Mouse (Mus musculus) heart, postnatal 14 days (tissue): ENCODE data around the gene Chga. TPM values are rescaled to one million over a fixed set of nuclear protein-coding genes. Genes with fewer than 3 reads are reported as not detected.

Experiments used
- DNase-seq, 2 experiments: peaks; one replicate each; pipeline ENCODE4 v3.0.0; 2021 to 2022
- intact Hi-C: fragments of 180-260 bp; cut with DNase I; formaldehyde crosslinking; loops from one replicate; pipeline ENCODE4 v1.15.1; 2025
- total RNA-seq, 2 experiments: library from RNA; stranded (reverse); gene quantifications; 2 replicates each; pipeline ENCODE4 v1.2.3; 2021

Gene Chga
- total RNA-seq, 2 experiments from 2014 or later = 0.15 TPM; not detected in 1

GRCm38 (mm10) chr12:102555850-102556249 lies 1.1 kb downstream of the Chga start:
- intact Hi-C loops = no loop called here
- no peak for DNase-seq

GRCm38 (mm10) chr12:102557372-102557771 lies 2.6 kb downstream of the Chga start:
- intact Hi-C loops = no loop called here
- no peak for DNase-seq

DNA sequence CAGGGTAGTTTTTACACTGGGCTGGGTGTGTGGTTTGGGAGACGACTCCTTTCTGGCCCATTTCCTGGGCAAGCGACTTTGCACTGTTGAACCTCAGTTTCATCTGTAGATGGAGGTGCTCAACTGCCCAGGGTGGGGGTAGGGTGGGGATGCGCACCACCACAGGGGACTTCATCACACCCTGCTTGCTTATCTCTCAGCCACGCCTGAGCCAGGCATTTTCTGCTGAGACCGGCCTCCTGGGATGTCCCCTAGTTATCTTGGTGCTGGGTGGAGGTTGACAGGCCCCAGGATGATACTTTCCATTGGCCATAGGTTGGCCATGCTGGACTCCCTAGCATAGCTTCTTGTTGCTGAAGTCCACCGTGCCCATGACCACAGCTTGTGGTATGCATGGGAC lies 10.3 kb downstream of the Chga start:
- intact Hi-C loops = no loop called here
- DNase-seq = no peak

DNA sequence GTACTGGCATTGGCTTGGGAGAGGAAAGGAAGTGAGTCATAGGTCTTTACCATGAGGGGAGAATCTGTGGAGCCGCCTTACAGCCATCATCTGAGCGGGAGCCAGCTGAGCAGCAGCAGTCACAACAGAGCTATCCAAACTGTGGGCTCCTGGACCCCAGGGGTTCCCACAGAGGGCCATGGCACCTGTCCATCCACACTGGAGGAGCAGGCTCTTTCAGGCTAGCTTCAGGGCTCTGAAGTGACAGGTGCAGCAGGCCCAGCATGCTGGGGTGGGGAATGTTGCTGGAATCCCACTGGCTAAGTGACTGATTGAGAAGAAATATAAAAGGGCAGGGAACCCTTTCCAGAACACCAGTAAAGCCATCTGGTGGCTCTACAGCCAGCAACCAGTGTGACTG lies 12.2 kb downstream of the Chga start:
- DNase-seq = no peak
- intact Hi-C loops = no loop called here

GRCm38 (mm10) chr12:102568219-102568618 lies 13.4 kb downstream of the Chga start:
- no peak for DNase-seq
- intact Hi-C loops = no loop called here

GRCm38 (mm10) chr12:102570111-102570510 lies 15.3 kb downstream of the Chga start:
- intact Hi-C loops = no loop called here
- DNase-seq = no peak

GRCm38 (mm10) chr12:102570734-102571133 lies 16.0 kb downstream of the Chga start:
- no peak for DNase-seq
- intact Hi-C loops = no loop called here

- DNase-seq = no peak
- intact Hi-C loops = no loop called here
Measured at GRCm38 (mm10) chr12:102571666-102572065, 16.9 kb downstream of the Chga start.

GRCm38 (mm10) chr12:102573036-102573435 lies 18.3 kb downstream of the Chga start:
- intact Hi-C loops = no loop called here

GRCm38 (mm10) chr12:102575541-102576329 lies 21.0 kb downstream of the Chga start:
- DNase-seq = no peak
- intact Hi-C loops = no loop called here

More at GRCm38 (mm10) chr12:102573036-102573435, 18.3 kb downstream of the Chga start:
- no peak for DNase-seq

GRCm38 (mm10) chr12:102576659-102577398 lies 22.1 kb downstream of the Chga start:
- intact Hi-C loops = no loop called here

DNA sequence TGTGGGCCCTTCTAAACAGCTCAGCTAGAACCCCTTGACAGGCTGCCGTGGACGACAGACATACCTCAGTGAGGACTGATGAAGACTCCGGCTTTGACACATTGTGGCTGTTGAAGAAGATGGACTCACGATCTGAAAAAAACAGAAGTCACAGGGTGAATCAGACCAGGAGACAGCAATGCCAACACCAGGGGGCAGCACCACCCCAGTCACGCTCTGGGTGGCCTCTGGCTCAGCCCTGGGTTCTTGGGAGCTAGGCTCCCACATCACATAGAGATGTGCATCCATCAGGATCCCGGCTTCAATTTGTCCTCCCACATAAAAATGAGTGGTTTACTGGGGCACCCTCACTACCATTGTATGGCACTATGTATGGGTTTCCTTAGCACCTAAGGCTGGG lies 24.3 kb downstream of the Chga start:
- intact Hi-C loops = loop anchor here (2.0 kb wide), 1 partner anchor 126 kb away; the partner anchor contains the start of gene Itpk1
- DNase-seq = peak; percentile 83 to 86

More at GRCm38 (mm10) chr12:102576659-102577398, 22.1 kb downstream of the Chga start:
- DNase-seq = no peak

DNA sequence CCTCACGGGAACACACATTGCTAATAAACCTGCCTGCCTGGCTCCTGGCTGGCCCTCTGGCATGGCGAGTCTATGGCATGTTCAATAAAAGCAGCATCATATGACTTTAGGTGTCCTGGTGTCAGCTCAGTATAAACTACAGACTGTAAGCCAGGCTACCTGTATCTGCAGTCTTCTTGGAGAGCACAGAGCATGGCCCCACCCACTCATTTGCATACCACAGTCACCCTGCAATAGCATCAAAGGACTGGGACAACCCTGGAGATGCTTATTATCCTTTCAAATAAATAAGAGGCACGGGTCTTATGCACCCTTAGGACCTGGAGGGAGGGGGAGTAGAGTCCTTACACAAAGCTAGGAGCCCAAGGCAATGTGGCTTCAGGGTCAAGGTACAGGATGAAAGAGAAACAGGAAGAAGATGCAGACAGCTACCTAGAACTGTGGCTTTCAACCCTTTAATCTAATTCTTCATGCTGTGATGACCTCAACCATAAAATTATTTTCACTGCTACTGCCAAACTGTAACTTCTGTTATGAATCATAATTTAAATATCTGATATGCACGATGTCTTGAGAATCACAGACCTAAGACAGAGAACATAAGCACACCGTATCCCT lies 26.9 kb downstream of the Chga start:
- no peak for DNase-seq
- intact Hi-C loops = no loop called here

DNA sequence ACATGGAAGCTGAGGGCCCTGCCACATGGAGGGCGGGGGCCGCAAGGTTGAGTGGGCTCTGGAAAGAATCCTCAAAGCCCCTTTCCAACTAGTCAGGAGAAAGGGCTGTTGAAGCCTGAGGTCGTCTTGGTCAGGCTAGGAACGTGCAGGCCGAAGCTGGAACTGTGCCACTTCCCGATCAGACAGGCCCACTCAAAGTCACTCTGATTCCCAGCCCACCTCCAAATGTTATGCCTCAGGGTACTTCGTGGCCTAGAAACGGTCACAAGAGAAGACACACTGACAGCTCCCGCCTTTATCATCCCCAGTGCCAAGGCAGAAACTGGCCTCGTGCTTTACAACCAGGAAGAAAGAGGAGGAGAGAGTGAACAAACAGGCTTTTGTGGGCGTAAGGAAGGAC lies 27.7 kb downstream of the Chga start:
- no peak for DNase-seq
- intact Hi-C loops = no loop called here

DNA sequence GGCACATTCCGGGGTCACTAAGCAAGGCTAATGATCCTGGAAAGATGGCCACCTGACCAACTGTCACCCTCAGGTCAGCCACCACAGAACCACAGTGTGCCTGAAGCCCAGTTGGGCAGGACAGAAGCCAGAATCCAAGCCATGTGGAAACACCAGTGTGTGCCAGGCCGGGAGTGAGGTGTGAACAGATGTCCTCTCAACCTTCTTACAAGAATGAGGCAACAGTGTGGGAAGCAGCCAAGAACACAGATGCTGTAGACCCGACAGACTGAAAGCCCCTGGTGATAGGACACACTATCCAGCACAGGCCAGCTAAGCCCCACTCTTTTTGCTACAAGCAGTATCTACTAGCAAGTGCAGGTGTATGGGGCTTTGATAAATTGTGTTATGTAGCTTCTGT lies 30.6 kb downstream of the Chga start:
- peak; percentile 56 to 70 for DNase-seq
- intact Hi-C loops = no loop called here

DNA sequence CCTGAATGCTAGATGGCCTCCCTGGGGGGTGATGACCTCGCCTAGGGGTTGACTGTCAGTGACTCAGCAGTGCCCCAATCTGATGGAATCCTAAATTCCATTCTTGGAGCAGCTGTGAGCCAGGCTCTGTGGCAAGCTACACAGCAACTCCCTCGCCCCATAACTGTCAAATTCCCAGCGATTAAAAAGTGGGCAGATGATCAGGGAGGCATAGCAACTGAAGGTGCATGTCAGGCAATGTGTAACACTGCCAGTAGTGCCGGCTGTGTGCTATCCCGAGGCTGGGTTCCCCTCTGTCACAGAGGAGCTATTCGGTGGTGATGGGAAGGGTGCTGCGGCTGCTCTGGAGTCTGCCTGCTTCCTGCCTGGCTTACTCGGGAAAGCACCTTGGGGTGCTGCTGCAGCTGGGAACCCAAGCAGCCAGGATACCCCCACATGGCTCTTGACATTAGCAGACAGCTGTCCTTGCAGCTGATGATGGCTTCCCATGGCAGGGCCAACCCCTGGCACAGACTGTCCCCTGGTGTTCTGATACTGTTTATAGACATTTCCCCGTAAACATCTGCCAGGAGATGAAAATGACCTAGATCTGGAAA lies 31.6 kb downstream of the Chga start:
- intact Hi-C loops = no loop called here
- peak; percentile 28 to 52 for DNase-seq

DNA sequence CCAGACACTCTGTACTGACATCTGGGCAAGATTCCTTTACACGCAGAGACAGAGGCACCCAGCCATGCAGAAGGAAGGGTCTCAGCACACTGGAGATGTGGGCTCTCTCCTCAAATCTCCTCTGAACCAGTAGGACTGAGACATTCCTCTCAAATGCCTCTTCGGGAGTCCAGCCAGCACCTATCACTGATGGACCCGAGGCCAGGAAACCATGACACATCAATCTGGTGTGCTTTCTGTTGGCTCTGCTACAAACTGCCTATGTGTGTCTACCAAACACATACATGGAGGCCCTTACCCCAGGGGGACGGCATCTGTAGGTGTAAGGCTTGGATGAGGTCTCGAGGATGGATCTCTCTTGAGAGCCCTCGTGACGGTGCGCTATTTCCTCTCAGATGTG lies 32.3 kb downstream of the Chga start:
- DNase-seq = no peak
- intact Hi-C loops = no loop called here

DNA sequence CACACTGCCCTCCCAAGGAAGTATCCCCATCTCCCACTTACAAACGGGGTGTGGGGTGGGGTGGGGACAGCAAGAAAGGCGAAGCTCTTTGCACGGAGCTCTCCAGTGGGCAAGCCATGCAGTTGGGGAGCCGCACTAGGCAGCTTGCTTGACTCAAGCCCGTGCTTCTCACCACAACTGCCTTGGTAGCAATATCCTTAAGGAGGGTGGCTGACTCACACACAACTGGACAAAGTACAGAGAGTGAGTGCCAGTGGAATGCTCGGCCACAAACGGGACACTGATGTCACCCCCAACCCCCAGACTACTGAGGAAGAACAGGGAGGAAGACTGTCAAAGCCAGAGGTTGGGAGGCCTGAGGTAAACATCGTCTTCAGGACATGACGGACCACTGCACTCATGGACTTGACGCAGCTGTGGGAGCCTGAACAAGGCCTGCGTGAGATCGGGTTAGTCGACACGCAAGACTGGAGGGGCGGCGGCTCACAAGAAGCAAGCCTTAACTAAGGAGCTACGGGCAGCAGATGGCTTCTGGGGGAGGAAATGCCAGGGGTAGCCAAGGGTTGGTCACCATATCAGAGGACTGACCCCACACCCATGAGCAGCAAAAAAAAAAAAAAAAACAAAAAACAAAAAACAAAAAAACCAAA lies 36.1 kb downstream of the Chga start:
- intact Hi-C loops = no loop called here

GRCm38 (mm10) chr12:102593699-102594098 lies 38.9 kb downstream of the Chga start:
- DNase-seq = peak; percentile 57 to 60
- intact Hi-C loops = no loop called here

More for the DNA sequence above, 36.1 kb downstream of the Chga start:
- no peak for DNase-seq

DNA sequence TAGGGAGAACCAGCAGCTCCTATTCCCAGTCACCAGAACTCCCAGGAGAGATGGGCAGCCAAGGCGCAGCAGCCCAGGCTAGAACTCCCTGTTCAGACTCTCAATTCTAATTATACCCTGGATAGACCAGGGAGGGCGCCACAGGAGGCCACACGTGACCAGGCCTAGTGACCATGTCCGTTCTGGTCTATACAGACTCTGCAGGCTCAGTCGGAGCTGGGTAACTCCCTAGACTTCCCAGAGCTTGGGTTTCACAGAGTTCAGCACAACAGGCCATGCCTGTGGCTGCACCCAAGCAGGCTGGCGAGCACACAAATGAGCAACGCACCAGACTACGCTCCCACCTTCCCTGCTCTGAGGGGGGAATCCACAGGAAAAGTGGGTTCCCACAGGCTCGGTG lies 39.9 kb downstream of the Chga start:
- DNase-seq = no peak
- intact Hi-C loops = no loop called here
